ENCODE assay signal across 17 mouse cellular contexts in genomic region chr16:34860761-34861160, GRCm38 (mm10).
"Had no signal": no experiment of that assay in that cellular context is flagged by ENCODE, and none has a peak within 500 bp of the region (broad histone marks: within the 10 kb centered on the region; RNA-seq: fewer than 3 reads in every experiment).

No protein-coding gene starts in this region.

- H3K4me3 ChIP-seq: left cerebral cortex, adult 2 months; liver, embryonic 12.5 days; liver, embryonic 15.5 days; lung, embryonic 15.5 days; midbrain, embryonic 12.5 days; midbrain, embryonic 15.5 days; neural tube, embryonic 13.5 days had no signal

- H3K9me3 ChIP-seq: liver, embryonic 12.5 days; liver, embryonic 15.5 days; lung, embryonic 15.5 days; midbrain, embryonic 12.5 days; midbrain, embryonic 15.5 days; neural tube, embryonic 13.5 days had no signal

- ATAC-seq: intestine, embryonic 16.5 days; liver, embryonic 12.5 days; midbrain, embryonic 15.5 days had no signal

- H3K9ac ChIP-seq: liver, embryonic 12.5 days; liver, embryonic 15.5 days; lung, embryonic 15.5 days; midbrain, embryonic 12.5 days; midbrain, embryonic 15.5 days; neural tube, embryonic 13.5 days had no signal

- H3K27ac ChIP-seq: left cerebral cortex, adult 2 months; liver, embryonic 12.5 days; liver, embryonic 15.5 days; lung, embryonic 15.5 days; midbrain, embryonic 12.5 days; midbrain, embryonic 15.5 days; neural tube, embryonic 13.5 days had no signal

- H3K36me3 ChIP-seq: liver, embryonic 12.5 days; liver, embryonic 15.5 days; lung, embryonic 15.5 days; midbrain, embryonic 12.5 days; midbrain, embryonic 15.5 days; neural tube, embryonic 13.5 days had no signal

- H3K4me1 ChIP-seq: liver, embryonic 12.5 days; midbrain, embryonic 12.5 days; midbrain, embryonic 15.5 days; neural tube, embryonic 13.5 days had no signal

- H3K4me2 ChIP-seq: liver, embryonic 12.5 days; liver, embryonic 15.5 days; lung, embryonic 15.5 days; midbrain, embryonic 12.5 days; midbrain, embryonic 15.5 days; neural tube, embryonic 13.5 days had no signal

- H3K27me3 ChIP-seq: liver, embryonic 12.5 days; liver, embryonic 15.5 days; lung, embryonic 15.5 days; midbrain, embryonic 12.5 days; midbrain, embryonic 15.5 days; neural tube, embryonic 13.5 days had no signal

- DNase-seq: kidney, adult 18-20 months; kidney, postnatal 10 days; kidney, postnatal 36 days; layer of hippocampus, postnatal 36 days; lung, adult 18-20 months; lung, postnatal 14 days; lung, postnatal 4 days; retina, postnatal 1 day; thymus, postnatal 25 days had no signal
